Mouse (Mus musculus) liver, embryonic 14.5 days (tissue): ENCODE results near the gene Prrg2. TPM values are rescaled to one million over a fixed set of nuclear protein-coding genes. Genes with fewer than 3 reads are reported as not detected.
A peak's percentile ranks its signal among the peaks of the same experiment; 100 is the strongest.

ENCODE experiments used
- ATAC-seq: fragments of 200-750 bp; cut with Nextera tagmentation; 2 replicates; pipeline ENCODE4 v1.8.0; 2017; ENCODE audit warnings: moderate number of reproducible peaks, mild to moderate bottlenecking, moderate library complexity; ENCODE audit not compliant: insufficient read depth
- DNase-seq, 3 experiments: peaks; one replicate each; pipeline ENCODE4 v3.0.0-alpha.2; 2012 to 2013; ENCODE audit warnings: low read depth in 3 of 3, low spot score in 3 of 3
- H3K27ac ChIP-seq: fragments of 300-500 bp; sonication (generic); 2 replicates; pipeline ENCODE4 v1.5.1; 2014; ENCODE audit warnings: moderate library complexity, mild to moderate bottlenecking, control low read depth, inconsistent platforms
- H3K27me3 ChIP-seq: fragments of 300-500 bp; sonication (generic); 2 replicates; pipeline ENCODE4 v1.6.1; 2014; ENCODE audit warnings: mild to moderate bottlenecking, low read length, moderate library complexity; ENCODE audit not compliant: control insufficient read depth, insufficient read depth
- H3K36me3 ChIP-seq: fragments of 300-500 bp; sonication (generic); replicated peaks from 2 replicates; pipeline ENCODE4 v1.6.1; 2014; ENCODE audit warnings: low read depth; ENCODE audit not compliant: control insufficient read depth, insufficient read depth
- H3K4me1 ChIP-seq, 2 experiments: fragments of 200-500 bp in 1 of 2; fragments of 300-500 bp in 1 of 2; sonication (generic) in 1 of 2; replicated peaks; 2 replicates each; pipeline ENCODE4 v1.6.1; 2012 to 2014; ENCODE audit warnings: antibody characterized with exemption in 1 of 2, inconsistent platforms in 1 of 2, low read length in 1 of 2; ENCODE audit not compliant: control insufficient read depth in 2 of 2, insufficient read depth in 2 of 2
- H3K4me2 ChIP-seq: fragments of 300-500 bp; sonication (generic); 2 replicates; pipeline ENCODE4 v1.6.1; 2014; ENCODE audit warnings: low read depth, mild to moderate bottlenecking, control low read depth, moderate library complexity
- H3K4me3 ChIP-seq, 2 experiments: fragments of 200-500 bp in 1 of 2; fragments of 300-500 bp in 1 of 2; sonication (generic) in 1 of 2; 2 replicates each; pipeline ENCODE4 v1.5.1; 2012 to 2014; ENCODE audit warnings: low read depth in 2 of 2, low read length in 2 of 2, mild to moderate bottlenecking in 2 of 2, control low read depth in 1 of 2, inconsistent platforms in 1 of 2, moderate library complexity in 1 of 2; ENCODE audit not compliant: insufficient read depth in 1 of 2
- H3K9ac ChIP-seq: fragments of 300-500 bp; sonication (generic); replicated peaks from 2 replicates; pipeline ENCODE4 v1.6.1; 2014; ENCODE audit warnings: mild to moderate bottlenecking, control low read depth, moderate library complexity
- H3K9me3 ChIP-seq: fragments of 300-500 bp; sonication (generic); 2 replicates; pipeline ENCODE4 v1.6.1; 2016; ENCODE audit warnings: low read length, mixed read lengths; ENCODE audit not compliant: control insufficient read depth
- CTCF ChIP-seq: IDR thresholded peaks from 2 replicates; pipeline ENCODE4 v1.5.1; 2016; ENCODE audit warnings: antibody characterized with exemption, low read depth, control low read depth
- EP300 ChIP-seq: IDR thresholded peaks from 2 replicates; pipeline ENCODE4 v1.6.1; 2016; ENCODE audit warnings: antibody characterized with exemption, low read depth
- WGBS: fragments of 180-500 bp; shearing (Covaris S2); extraction: QIAGEN DNeasy Blood & Tissue Kit; methylation state at CpG from one replicate; pipeline ENCODE4 v1.1.7; 2014; ENCODE audit not compliant: insufficient replicate concordance; 5-methylcytosine and 5-hydroxymethylcytosine counted together
- polyA plus RNA-seq, 2 experiments: library from polyadenylated mRNA; depleted of rRNA in 1 of 2; stranded (reverse) in 1 of 2; unstranded in 1 of 2; fragments of >200 nt; fragmentation: Nextera tagmentation in 1 of 2; extraction: Ambion mirVana in 1 of 2; gene quantifications; 2 replicates each; pipeline versions ENCODE4 v1.2.1 to v1.2.3; 2012 to 2014

The Prrg2 gene
- polyA plus RNA-seq, 2 experiments: 6.2 to 8.5 TPM

DNA sequence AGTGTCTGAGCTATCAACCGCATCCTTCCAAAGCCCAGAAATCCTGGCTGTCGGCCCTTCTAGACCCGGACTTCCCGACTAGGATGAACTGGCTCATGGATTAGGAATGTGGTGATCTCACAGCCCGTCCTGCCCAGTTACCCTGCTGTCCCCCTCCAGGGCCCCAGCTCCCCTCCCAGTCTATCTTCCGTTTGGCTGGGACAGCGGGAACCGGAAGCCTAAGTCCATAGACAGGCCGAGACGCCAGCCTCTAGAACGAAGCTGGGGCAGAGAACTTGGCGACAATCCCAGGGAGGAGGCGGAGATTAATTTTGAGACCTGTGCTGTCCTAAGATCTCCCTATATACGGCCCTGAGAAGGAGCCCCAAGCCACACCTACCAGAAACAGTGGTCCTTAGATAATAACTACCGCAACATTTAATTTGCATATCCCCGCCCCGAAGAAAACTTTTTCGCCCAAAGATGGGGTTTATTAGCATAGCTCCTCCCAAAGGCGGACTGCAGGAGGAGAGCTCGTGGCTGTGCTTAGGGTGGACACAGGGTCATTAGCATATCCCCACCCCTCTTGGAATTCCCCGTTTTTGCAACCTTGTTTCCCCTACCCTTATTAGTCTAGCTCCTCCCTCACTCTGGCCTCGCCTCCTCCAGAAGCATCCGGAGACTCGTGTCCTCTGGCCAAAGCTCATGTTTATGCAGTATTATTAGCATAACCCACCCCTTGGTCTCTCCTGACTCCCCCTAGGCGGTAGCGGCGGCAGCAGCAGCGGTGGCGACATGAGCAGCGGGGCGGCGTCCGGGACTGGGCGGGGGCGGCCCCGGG is 45.0 kb downstream of the Prrg2 start, which contains the start of gene Rras:
Gene Rras (plus strand): TSS at position 720 of the 820 bp plus-strand sequence.
- peaks cover 18 to 32% of the 10 kb centered on the region in 2 experiments for H3K4me1 ChIP-seq
- no peaks in the 10 kb centered on the region for H3K9me3 ChIP-seq
- H3K27me3 ChIP-seq: peaks cover 13% of the 10 kb centered on the region; the same call in 1 of the 2 replicates
- H3K4me3 ChIP-seq: peak within 1 kb of the TSS; percentile 78 to 96
- H3K27ac ChIP-seq: peak within 1 kb of the TSS; percentile 86
- H3K9ac ChIP-seq: peak within 1 kb of the TSS; percentile 82
- peak; percentile 37; the same call in 1 of the 2 replicates for TF ChIP-seq EP300
- TF ChIP-seq CTCF: peak; percentile 27; the same call in 1 of the 2 replicates
- H3K4me2 ChIP-seq: peak within 1 kb of the TSS; percentile 89
- DNase-seq (peak; percentile 96 to 100 (median 98)), ATAC-seq (peak; percentile 84)
- peaks cover 9% of the 10 kb centered on the region for H3K36me3 ChIP-seq
- under 1% methylated on average over 36 of the region's 36 CpGs for WGBS

DNA sequence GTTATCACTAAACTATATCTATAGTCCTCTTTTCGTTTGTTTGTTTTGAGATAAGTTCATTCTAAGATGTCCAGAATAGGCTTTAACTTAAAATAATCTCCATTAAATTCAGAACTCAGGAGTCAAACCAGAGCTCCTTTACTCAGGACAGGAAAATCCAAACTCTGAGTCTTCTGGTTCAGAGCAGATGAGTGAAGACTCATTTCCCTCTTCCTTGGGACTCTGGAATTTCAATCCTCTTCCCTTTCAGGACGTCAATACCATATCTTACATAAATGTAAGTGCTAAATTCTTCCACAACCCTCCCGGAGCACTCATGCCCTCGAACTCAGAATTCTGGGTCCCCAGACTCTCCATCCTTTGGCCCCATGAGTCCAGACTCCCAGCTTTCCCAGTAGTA is 45.7 kb downstream of the Prrg2 start:
- under 1% methylated on average over 4 of the region's 4 CpGs for WGBS
- peaks cover 18 to 32% of the 10 kb centered on the region in 2 experiments for H3K4me1 ChIP-seq

DNA sequence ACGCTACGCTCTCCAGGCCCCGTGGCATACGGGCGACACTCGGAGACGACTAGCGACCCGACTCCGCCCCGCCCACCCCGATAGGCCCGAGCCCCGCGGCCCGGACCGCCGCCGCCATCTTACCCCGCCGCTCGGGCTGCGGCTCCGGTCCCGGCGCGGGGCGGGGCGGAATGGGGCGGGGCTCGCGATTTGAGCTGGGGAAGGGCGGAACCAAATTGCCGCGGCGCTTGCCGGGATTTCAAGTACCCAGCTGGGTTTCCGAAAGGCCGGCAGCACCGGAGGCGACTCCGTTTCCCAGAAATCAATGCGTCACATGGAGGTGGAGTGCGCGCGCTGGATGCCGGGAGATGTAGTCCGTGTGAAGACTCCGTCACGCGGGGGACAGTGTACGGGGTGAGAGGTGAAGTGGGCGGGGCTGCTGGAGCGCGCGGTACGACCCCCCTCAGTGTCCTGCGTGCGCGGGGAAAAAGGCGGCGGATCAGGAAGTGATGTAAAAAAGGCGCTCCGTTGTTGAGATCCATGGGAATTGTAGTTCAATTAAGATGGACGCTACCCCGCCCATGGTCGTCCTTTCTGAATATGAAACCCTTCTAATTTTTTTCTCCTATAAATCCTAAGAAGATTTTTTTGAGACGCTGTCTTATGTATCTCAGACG is 46.4 kb downstream of the Prrg2 start, which contains the start of gene Scaf1:
Gene Scaf1 (minus strand): TSS at position 407 of the 656 bp plus-strand sequence.
- Histone ChIP-seq H3K4me1 (peaks cover 18 to 32% of the 10 kb centered on the region in 2 experiments), H3K4me3 (peak within 1 kb of the TSS; percentile 78 to 96), H3K4me2 (peak within 1 kb of the TSS; percentile 89), H3K9ac (peak within 1 kb of the TSS; percentile 82), H3K36me3 (peaks cover 22% of the 10 kb centered on the region), H3K27ac (peak within 1 kb of the TSS; percentile 86), H3K9me3 (no peaks in the 10 kb centered on the region), H3K27me3 (peaks cover 13% of the 10 kb centered on the region; the same call in 1 of the 2 replicates)
- peak; percentile 79 for ATAC-seq
- WGBS: under 1% methylated on average over 69 of the region's 69 CpGs
- TF ChIP-seq CTCF: no peak
- no peak for TF ChIP-seq EP300
- peak; percentile 98 for DNase-seq

More for the DNA sequence above, 45.7 kb downstream of the Prrg2 start:
- ATAC-seq (no peak), DNase-seq (peak in 1 of 3 experiments; percentile 31)
- Histone ChIP-seq H3K4me3 (peak overlapping the region; percentile 78 to 96), H3K27me3 (peaks cover 13% of the 10 kb centered on the region; the same call in 1 of the 2 replicates), H3K4me2 (peak overlapping the region; percentile 89), H3K9me3 (no peaks in the 10 kb centered on the region), H3K27ac (peak overlapping the region; percentile 86), H3K9ac (peak overlapping the region; percentile 82), H3K36me3 (peaks cover 16% of the 10 kb centered on the region)
- TF ChIP-seq CTCF (no peak), EP300 (no peak)

DNA sequence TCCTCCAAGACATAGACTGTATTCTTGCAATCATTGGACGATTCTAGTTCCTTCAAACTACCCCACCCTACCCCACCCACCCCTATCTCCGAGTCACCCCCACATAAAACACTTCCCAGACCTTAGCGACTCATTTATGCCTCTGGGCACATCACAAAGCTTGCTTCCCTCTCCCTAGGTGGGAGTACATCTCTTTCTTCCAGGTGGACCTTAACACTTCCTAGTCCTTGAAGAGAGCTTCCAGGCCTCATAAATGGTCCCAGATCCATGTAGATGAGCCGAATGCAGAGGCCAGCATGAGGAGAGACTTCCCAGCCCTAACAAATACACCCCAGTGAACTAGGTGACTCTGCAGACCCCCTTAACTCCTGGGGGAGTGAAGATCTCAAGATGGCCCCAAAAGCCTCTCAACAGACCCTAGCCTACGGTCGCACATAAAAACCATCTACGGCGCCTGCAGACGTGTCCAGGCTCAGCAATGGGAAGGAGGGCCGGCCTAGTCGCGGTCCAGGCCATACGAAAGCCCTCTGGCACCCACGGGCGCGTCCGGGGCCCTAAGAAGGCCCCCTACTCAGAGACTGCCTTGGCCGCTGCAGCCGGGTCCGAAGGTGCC is 47.0 kb downstream of the Prrg2 start:
- under 1% methylated on average over 20 of the region's 20 CpGs for WGBS
- TF ChIP-seq CTCF (no peak), EP300 (no peak)
- ATAC-seq (no peak), DNase-seq (peak in 1 of 3 experiments; percentile 40)
- peak overlapping the region; percentile 82 for H3K9ac ChIP-seq
- peak overlapping the region; percentile 78 to 96 for H3K4me3 ChIP-seq
- H3K4me1 ChIP-seq: peaks cover 18 to 32% of the 10 kb centered on the region in 2 experiments
- H3K27me3 ChIP-seq: peaks cover 13% of the 10 kb centered on the region; the same call in 1 of the 2 replicates
- H3K36me3 ChIP-seq: peaks cover 25% of the 10 kb centered on the region
- peak overlapping the region; percentile 89 for H3K4me2 ChIP-seq
- no peaks in the 10 kb centered on the region for H3K9me3 ChIP-seq
- H3K27ac ChIP-seq: peak overlapping the region; percentile 86
